Mouse (Mus musculus): ENCODE data around the gene 1700012B07Rik. TPM values are rescaled to one million over a fixed set of nuclear protein-coding genes. Genes with fewer than 3 reads are reported as not detected.

1700012B07Rik gene
- not detected in 2 replicates for polyA plus RNA-seq (2016; fragmentation: Nextera tagmentation; extraction: Ambion mirVana)

DNA sequence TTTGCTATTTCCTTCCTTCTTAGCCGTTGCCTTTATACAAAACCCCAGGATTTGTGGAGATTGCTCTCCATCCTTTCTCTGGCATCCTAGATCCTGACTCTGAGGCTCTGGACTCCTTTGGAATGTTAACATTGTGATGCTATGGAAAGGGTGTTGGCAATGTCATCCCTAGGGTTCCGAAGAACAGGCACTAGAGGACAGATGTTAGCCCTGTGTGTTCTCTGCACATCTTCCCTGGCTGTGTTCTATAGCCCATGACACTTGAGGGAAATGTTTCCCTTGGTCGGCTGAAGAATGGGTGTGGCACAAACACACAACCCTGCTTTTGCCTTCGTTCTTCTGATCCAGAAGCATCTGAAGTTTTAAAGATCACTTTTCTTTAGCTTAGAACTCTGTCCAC, at the start of gene 1700012B07Rik:
TSS of gene 1700012B07Rik (minus strand) at position 101 of the 400 bp plus-strand sequence.
- H3K36me3 ChIP-seq: no peaks in the 10 kb centered on the region
- no peak within 1 kb of the TSS for H3K27ac ChIP-seq (replicated peaks)
- H3K4me3 ChIP-seq: no peak within 1 kb of the TSS
- H3K4me1 ChIP-seq: no peaks in the 10 kb centered on the region
- DNase-seq (ENCODE audit: low spot score): no peak
- WGBS: 90% methylated on average over 4 of the region's 4 CpGs
- no peaks in the 10 kb centered on the region for H3K27me3 ChIP-seq (ENCODE audit: low read depth, poor library complexity, severe bottlenecking)
- no peaks in the 10 kb centered on the region for H3K9me3 ChIP-seq (replicated peaks)

DNA sequence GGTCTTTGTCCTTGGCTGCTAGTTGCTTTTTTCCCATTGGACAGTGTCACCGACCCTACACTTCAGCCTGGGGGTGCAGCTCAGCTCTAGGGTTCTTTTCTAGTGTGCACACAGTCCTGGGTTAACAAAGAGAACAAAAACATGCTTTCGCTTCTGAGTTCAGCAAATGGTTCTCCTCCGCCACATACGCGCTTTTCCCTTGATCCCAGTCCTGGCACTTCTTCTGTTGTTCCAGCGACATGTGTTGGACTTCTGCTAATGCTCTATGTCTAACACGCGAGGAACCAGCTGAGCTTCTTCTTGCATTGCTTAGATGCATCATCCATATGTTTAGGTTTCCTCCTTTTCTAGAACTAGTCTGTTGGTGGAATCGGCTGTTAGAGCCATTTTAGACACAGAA, 48.9 kb upstream of the 1700012B07Rik start:
- Histone ChIP-seq H3K27ac (replicated peaks) (no peak overlapping the region), H3K4me3 (no peak overlapping the region), H3K9me3 (replicated peaks) (no peaks in the 10 kb centered on the region), H3K36me3 (no peaks in the 10 kb centered on the region), H3K4me1 (no peaks in the 10 kb centered on the region), H3K27me3 (ENCODE audit: low read depth, poor library complexity, severe bottlenecking) (no peaks in the 10 kb centered on the region)
- WGBS: 89% methylated on average over 9 of the region's 9 CpGs
- no peak for DNase-seq (ENCODE audit: low spot score)

DNA sequence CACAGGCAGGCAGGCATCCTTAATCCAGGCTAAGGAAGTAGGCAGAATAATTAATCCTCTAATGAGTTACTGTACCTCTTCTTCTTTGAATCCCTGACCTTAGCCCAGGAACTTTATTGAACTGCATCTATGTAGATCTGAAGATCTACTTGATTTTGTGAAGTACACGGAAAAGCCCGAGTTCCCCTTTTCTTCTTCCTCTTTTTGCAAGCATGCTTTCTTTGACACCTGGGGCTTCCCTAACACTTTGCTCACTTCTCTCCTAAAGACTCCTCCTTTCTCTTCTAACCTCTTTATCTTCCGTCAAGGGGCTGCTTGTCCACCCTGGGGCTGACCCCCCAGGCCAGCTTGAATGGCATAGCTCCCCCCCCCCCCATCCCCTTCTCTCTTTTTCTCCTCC, 48.0 kb upstream of the 1700012B07Rik start:
- Histone ChIP-seq H3K4me3 (no peak overlapping the region), H3K27ac (replicated peaks) (no peak overlapping the region), H3K36me3 (no peaks in the 10 kb centered on the region), H3K9me3 (replicated peaks) (no peaks in the 10 kb centered on the region), H3K27me3 (ENCODE audit: low read depth, poor library complexity, severe bottlenecking) (no peaks in the 10 kb centered on the region), H3K4me1 (no peaks in the 10 kb centered on the region)
- 82% methylated on average over 3 of the region's 3 CpGs for WGBS
- DNase-seq (ENCODE audit: low spot score): no peak

DNA sequence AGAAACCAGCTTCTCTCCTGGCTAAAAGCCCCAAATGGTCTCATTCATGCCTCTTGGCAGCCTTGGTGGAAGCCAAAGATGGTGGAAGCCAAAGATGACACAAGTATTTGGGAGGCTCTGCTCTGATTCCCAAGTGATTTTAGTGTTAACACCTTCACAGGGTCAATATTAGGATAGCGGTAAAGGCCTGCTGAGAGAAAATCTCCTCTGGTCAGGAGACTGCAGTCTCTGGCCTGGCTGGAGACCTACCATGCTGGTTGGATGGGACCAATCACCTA, 47.6 kb upstream of the 1700012B07Rik start:
- whole genome bisulfite sequencing: 90% methylated on average over 1 of the region's 1 CpGs
- no peak for DNase-seq (ENCODE audit: low spot score)
- no peaks in the 10 kb centered on the region for H3K9me3 ChIP-seq (replicated peaks)
- no peak overlapping the region for H3K27ac ChIP-seq (replicated peaks)
- H3K4me3 ChIP-seq: no peak overlapping the region
- H3K4me1 ChIP-seq: no peaks in the 10 kb centered on the region
- no peaks in the 10 kb centered on the region for H3K36me3 ChIP-seq
- H3K27me3 ChIP-seq (ENCODE audit: low read depth, poor library complexity, severe bottlenecking): no peaks in the 10 kb centered on the region

GRCm38 (mm10) chr11:109874651-109875524, 47.0 kb upstream of the 1700012B07Rik start:
- no peak for DNase-seq (ENCODE audit: low spot score)
- H3K36me3 ChIP-seq: no peaks in the 10 kb centered on the region
- WGBS: 89% methylated on average over 11 of the region's 11 CpGs
- H3K27ac ChIP-seq (replicated peaks): no peak overlapping the region
- no peaks in the 10 kb centered on the region for H3K27me3 ChIP-seq (ENCODE audit: low read depth, poor library complexity, severe bottlenecking)
- H3K4me1 ChIP-seq: no peaks in the 10 kb centered on the region
- no peak overlapping the region for H3K4me3 ChIP-seq
- H3K9me3 ChIP-seq (replicated peaks): no peaks in the 10 kb centered on the region

GRCm38 (mm10) chr11:109873852-109874610, 46.2 kb upstream of the 1700012B07Rik start:
- DNase-seq (ENCODE audit: low spot score): no peak
- WGBS: 89% methylated on average over 22 of the region's 22 CpGs
- no peaks in the 10 kb centered on the region for H3K36me3 ChIP-seq
- H3K4me3 ChIP-seq: no peak overlapping the region
- H3K9me3 ChIP-seq (replicated peaks): no peaks in the 10 kb centered on the region
- H3K27me3 ChIP-seq (ENCODE audit: low read depth, poor library complexity, severe bottlenecking): no peaks in the 10 kb centered on the region
- H3K27ac ChIP-seq (replicated peaks): no peak overlapping the region
- no peaks in the 10 kb centered on the region for H3K4me1 ChIP-seq

- no peak for DNase-seq (ENCODE audit: low spot score)
- Histone ChIP-seq H3K4me3 (no peak overlapping the region), H3K36me3 (no peaks in the 10 kb centered on the region), H3K27me3 (ENCODE audit: low read depth, poor library complexity, severe bottlenecking) (no peaks in the 10 kb centered on the region), H3K9me3 (replicated peaks) (no peaks in the 10 kb centered on the region), H3K27ac (replicated peaks) (no peak overlapping the region), H3K4me1 (no peaks in the 10 kb centered on the region)
- 56% methylated on average over 9 of the region's 9 CpGs for WGBS
Measured at GRCm38 (mm10) chr11:109873161-109873775, 45.4 kb upstream of the 1700012B07Rik start.

DNA sequence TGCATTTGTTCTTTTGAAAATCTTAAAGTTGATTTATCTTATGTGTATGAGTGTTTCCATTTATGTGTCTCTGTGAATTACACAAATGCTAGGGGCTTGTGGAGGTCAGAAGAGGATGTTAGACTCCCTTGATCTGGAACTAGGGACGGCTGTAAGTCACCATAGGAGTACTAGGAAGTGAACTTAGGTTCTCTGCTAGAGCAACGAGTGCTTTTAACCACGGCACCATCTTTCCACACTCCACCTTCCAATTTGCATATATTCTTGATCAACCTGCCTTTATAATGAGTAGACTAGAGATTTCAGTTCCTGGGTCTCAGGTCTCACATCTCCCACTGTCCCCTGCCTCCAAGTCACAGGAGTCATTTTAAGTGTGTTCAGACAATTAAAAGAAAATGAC, 44.8 kb upstream of the 1700012B07Rik start:
- no peak overlapping the region for H3K27ac ChIP-seq (replicated peaks)
- H3K36me3 ChIP-seq: no peaks in the 10 kb centered on the region
- WGBS: 75% methylated on average over 3 of the region's 3 CpGs
- H3K27me3 ChIP-seq (ENCODE audit: low read depth, poor library complexity, severe bottlenecking): no peaks in the 10 kb centered on the region
- no peaks in the 10 kb centered on the region for H3K9me3 ChIP-seq (replicated peaks)
- H3K4me3 ChIP-seq: no peak overlapping the region
- no peak for DNase-seq (ENCODE audit: low spot score)
- no peaks in the 10 kb centered on the region for H3K4me1 ChIP-seq

DNA sequence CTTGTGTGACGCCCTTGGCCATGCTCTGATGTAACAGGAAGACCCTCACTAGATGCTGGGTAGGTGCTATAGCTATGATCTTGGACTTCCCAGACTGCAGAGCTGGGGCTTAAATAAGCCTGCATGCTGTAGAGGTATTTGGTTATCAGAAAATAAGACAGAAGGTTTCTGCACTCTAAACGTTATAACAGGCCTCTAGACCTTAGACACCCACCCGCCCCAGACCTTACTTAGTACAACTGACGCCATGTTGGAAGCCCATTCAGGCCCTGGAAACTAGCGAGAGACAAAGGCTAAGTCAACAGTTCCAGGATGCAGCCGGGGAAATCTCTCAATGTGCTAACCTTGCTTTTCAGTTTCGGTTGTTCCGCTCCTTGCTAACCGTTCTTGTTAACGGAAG, 44.2 kb upstream of the 1700012B07Rik start:
- no peaks in the 10 kb centered on the region for H3K36me3 ChIP-seq
- no peaks in the 10 kb centered on the region for H3K4me1 ChIP-seq
- 89% methylated on average over 10 of the region's 10 CpGs for WGBS
- DNase-seq (ENCODE audit: low spot score): no peak
- no peaks in the 10 kb centered on the region for H3K9me3 ChIP-seq (replicated peaks)
- no peak overlapping the region for H3K4me3 ChIP-seq
- H3K27me3 ChIP-seq (ENCODE audit: low read depth, poor library complexity, severe bottlenecking): no peaks in the 10 kb centered on the region
- H3K27ac ChIP-seq (replicated peaks): no peak overlapping the region

DNA sequence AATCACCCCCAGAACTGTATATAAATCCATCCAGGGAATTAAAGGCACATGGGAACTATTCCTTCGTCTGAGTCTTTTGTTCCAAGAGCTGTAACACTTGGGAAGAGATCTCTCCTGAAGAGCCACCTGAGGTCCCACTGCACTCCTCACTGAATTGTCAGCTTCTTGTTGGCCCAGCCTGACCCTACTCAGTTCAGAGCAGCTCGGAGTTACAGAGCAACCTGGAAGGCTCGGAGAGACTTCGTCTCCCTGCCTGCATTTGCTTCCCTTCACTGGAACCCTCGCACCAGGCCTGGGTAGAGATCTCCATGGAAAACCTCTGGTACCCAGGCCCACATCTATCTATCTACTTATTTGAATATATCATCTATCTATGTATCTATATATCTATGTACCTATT, 40.0 kb upstream of the 1700012B07Rik start:
- DNase-seq (ENCODE audit: low spot score): no peak
- Histone ChIP-seq H3K27me3 (ENCODE audit: low read depth, poor library complexity, severe bottlenecking) (no peaks in the 10 kb centered on the region), H3K4me3 (no peak overlapping the region), H3K4me1 (no peaks in the 10 kb centered on the region), H3K27ac (replicated peaks) (no peak overlapping the region), H3K36me3 (no peaks in the 10 kb centered on the region), H3K9me3 (replicated peaks) (no peaks in the 10 kb centered on the region)
- 87% methylated on average over 5 of the region's 5 CpGs for WGBS

- no peaks in the 10 kb centered on the region for H3K4me1 ChIP-seq
- H3K27me3 ChIP-seq (ENCODE audit: low read depth, poor library complexity, severe bottlenecking): no peaks in the 10 kb centered on the region
- no peak for DNase-seq (ENCODE audit: low spot score)
- WGBS: 81% methylated on average over 11 of the region's 11 CpGs
- H3K36me3 ChIP-seq: no peaks in the 10 kb centered on the region
- H3K9me3 ChIP-seq (replicated peaks): no peaks in the 10 kb centered on the region
- no peak overlapping the region for H3K4me3 ChIP-seq
- no peak overlapping the region for H3K27ac ChIP-seq (replicated peaks)
Measured at GRCm38 (mm10) chr11:109866537-109867160, 38.8 kb upstream of the 1700012B07Rik start.

DNA sequence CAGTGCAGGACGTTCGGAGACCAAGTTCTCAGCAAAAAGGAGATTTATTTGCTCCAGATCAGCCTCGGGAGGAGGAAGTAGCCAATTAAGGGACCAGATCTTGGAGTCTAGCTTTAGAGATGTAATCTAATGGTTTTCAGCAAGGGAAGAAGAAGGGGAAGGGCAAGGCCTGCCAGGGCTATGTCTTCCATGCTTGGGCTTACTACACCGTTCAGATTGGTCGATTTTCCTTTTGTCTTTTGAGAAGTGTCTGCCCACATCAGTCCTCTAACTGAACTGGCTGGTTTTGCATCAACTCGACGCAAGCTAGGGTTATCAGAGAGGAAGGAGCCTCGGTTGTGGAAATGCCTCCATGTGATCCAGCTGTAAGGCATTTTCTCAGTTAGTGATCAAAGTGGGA, 37.7 kb upstream of the 1700012B07Rik start:
- no peak for DNase-seq (ENCODE audit: low spot score)
- no peaks in the 10 kb centered on the region for H3K36me3 ChIP-seq
- no peaks in the 10 kb centered on the region for H3K9me3 ChIP-seq (replicated peaks)
- no peaks in the 10 kb centered on the region for H3K27me3 ChIP-seq (ENCODE audit: low read depth, poor library complexity, severe bottlenecking)
- no peak overlapping the region for H3K4me3 ChIP-seq
- H3K27ac ChIP-seq (replicated peaks): no peak overlapping the region
- 84% methylated on average over 8 of the region's 8 CpGs for WGBS
- no peaks in the 10 kb centered on the region for H3K4me1 ChIP-seq

All from midbrain, embryonic 10.5 days (tissue).